Mouse (Mus musculus) liver, adult (tissue): Measurements from ENCODE around the gene H2al1h.

Source experiments
- GATA4 ChIP-seq: IDR thresholded peaks from 2 replicates; pipeline ENCODE4 v1.6.1; 2014; ENCODE audit warnings: mild to moderate bottlenecking, low read length; ENCODE audit not compliant: insufficient replicate concordance

Gene H2al1h

DNA sequence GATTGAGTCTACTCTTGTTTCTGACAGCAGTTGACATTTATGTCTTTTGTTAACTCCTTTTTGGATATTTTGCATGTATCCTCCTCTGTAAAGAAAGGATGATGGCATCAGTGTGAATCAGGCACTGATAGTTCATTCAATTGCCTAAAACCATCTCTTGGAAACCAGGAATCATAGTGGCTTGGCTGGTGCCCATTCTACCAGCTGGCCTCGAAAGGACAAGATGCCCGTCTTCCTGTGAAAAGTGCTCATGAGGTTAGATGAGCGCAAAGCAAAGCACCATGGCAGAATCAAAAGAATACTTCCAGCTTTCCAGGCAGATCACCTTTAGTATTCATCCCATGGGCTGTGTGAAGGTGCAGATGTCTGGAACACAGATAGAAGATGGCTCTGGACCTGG lies 25.5 kb downstream of the H2al1h start:
- TF ChIP-seq GATA4: no peak

DNA sequence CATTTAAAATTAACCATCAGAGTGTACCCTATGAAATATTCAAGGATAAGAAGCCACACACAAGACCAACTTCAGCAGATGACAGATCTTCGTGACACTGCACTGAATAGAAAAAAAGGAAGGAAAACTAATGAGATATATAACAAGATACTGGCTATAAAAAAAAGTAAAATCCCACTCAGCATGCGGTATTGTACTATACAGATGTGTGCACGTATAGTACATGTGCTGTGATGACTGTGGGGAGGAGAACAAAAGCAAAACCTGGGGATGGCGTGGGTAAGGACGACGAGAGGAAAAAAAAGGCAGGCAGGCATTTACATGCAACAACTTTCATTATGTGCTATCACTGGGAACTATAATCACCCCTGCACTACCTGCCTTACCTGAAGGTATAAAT lies 39.5 kb downstream of the H2al1h start:
- TF ChIP-seq GATA4: no peak

DNA sequence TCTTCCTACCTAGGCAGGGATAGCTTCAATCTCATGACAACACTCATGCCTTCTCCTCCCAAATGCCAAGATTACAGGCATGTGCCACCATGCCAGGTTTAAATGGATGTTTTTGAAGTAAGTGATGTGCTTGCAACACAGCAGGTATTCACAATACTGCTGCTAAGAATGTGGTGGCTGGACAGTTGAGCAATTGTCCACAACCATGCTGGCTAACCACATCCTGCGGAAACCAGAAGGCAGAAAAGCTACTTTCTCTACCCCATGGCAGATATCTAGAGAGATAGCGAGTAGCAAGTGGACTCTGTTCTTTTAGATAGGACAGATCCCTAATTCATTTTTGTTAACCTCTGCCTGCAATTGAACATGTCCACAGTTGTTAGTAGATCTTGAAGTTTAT lies 40.0 kb downstream of the H2al1h start:
- no peak for TF ChIP-seq GATA4

DNA sequence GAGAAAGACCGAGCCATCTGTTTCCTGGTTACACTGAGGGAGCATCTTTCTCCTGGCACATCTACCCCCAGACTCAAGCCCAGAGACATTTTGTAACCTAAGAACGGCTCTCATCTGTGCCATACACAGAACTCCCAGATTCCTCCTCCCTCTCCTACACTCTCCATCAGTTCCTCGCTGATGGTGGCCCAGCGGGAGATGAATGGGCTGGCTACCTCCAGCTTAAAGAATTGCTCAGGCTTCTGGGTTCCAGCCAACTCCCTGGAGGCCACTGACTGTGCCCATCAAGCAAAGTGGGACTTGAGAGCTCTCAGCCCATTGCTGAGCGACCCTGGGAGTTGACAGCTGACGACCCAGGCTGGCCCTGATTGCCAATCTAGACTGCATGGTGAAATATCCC lies 42.6 kb downstream of the H2al1h start:
- TF ChIP-seq GATA4: no peak

DNA sequence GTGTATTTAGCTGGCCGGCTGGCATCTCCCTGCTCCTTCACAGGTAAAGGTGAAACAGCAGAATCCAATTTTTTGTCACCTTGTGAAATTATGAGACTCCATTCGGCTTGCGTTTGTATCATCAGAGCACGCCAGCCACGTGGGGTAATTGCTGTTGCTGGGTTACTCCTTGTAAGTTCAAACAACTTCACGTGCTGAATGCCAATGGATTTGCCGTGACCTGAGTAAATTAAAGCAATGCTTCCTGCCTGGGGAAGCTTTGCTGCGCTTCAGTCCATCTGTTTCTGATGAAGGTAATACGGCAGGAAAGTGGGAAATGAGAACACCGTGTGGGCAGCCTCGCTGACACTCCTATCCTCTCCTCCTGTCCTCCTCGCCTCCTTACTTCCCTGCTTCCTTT lies 43.9 kb downstream of the H2al1h start:
- no peak for TF ChIP-seq GATA4
